Mouse (Mus musculus) olfactory bulb, adult 2 months (tissue): ENCODE measurements around the gene Syt6. TPM values are rescaled to one million over a fixed set of nuclear protein-coding genes. Genes with fewer than 3 reads are reported as not detected.
A peak's percentile ranks its signal among the peaks of the same experiment; 100 is the strongest.

ENCODE experiments used
- H3K27ac ChIP-seq: fragments of 200-500 bp; 2 replicates; pipeline ENCODE4 v1.5.1; 2012; ENCODE audit warnings: low read depth, low read length; ENCODE audit not compliant: insufficient read depth
- H3K4me1 ChIP-seq: fragments of 200-500 bp; 2 replicates; pipeline ENCODE4 v1.6.1; 2012; ENCODE audit warnings: low read length; ENCODE audit not compliant: control insufficient read depth, insufficient read depth
- H3K4me3 ChIP-seq: fragments of 200-500 bp; 2 replicates; pipeline ENCODE4 v1.5.1; 2012; ENCODE audit warnings: mild to moderate bottlenecking, low read depth, low read length, moderate library complexity; ENCODE audit not compliant: insufficient read depth
- CTCF ChIP-seq: fragments of 200-500 bp; IDR thresholded peaks from 2 replicates; pipeline ENCODE4 v1.5.1; 2012; ENCODE audit warnings: low read depth, mild to moderate bottlenecking, low read length, moderate library complexity; ENCODE audit not compliant: insufficient read depth
- POLR2A ChIP-seq: fragments of 200-500 bp; IDR thresholded peaks from 2 replicates; pipeline ENCODE4 v1.6.1; 2012; ENCODE audit warnings: mild to moderate bottlenecking, low read depth, low read length, moderate library complexity; ENCODE audit not compliant: insufficient read depth
- WGBS: fragments of 180-500 bp; shearing (Covaris S2); methylation state at CpG from one replicate; pipeline ENCODE4 v1.1.7; 2018; 5-methylcytosine and 5-hydroxymethylcytosine counted together
- polyA plus RNA-seq: library from polyadenylated mRNA; stranded (reverse); fragments of >200 nt; gene quantifications from 2 replicates; pipeline ENCODE4 v1.2.4, GENCODE M21; 2012; ENCODE audit warnings: low replicate concordance; ENCODE audit not compliant: missing spikeins, insufficient read depth, insufficient read length

Syt6 gene
- polyA plus RNA-seq, 1 experiment = 104 TPM

DNA sequence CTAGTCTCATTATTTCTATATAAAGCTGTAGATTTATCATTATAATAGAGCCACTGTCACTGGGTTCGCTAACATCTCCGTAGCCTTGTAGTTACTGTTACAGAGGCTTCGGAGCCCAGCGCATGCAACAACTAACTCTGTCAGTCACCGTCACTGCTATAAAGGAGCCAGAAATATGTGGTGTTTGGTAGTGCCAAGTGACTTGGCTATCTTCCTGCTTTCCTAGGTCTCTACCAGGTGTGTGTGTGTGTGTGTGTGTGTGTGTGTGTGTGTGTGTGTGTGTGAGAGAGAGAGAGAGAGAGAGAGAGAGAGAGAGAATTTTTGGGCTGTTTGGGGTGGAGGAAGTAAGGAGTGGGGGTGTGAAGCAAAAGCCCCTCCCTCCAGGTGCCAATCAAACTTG is 17.6 kb downstream of the Syt6 start:
- TF ChIP-seq POLR2A = no peak
- no peak for TF ChIP-seq CTCF
- peaks cover 39% of the 10 kb centered on the region for H3K4me1 ChIP-seq
- H3K4me3 ChIP-seq = no peak overlapping the region
- 57% methylated on average over 5 of the region's 5 CpGs for WGBS
- H3K27ac ChIP-seq = no peak overlapping the region

DNA sequence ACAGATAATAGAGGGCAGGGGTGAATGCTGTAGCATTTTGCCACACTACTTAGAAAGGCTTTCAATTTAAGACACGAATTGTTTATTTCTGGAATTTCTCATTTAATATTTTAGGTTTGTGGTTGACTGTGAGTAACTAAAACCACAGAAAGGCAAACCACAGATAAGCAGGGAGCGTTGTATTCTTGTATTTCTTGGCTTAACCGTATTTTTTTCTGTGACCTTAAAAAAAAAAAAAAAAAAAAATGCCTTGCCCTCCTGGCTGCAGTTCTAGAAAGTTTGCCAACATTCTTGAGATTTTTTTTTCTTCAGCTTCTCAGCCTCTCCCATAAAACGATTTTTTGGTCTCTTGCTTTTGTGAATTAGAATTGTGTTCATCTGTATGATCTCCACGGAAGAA is 18.6 kb downstream of the Syt6 start:
- WGBS = 49% methylated on average over 5 of the region's 5 CpGs
- no peak overlapping the region for H3K27ac ChIP-seq
- peaks cover 40% of the 10 kb centered on the region for H3K4me1 ChIP-seq
- H3K4me3 ChIP-seq = no peak overlapping the region
- TF ChIP-seq CTCF = no peak
- no peak for TF ChIP-seq POLR2A

- WGBS = 70% methylated on average over 7 of the region's 7 CpGs
- TF ChIP-seq POLR2A (no peak), CTCF (no peak)
- Histone ChIP-seq H3K27ac (no peak overlapping the region), H3K4me3 (no peak overlapping the region), H3K4me1 (peaks cover 41% of the 10 kb centered on the region)
These were observed 20.3 kb downstream of the Syt6 start for GRCm38 (mm10) chr3:103595271-103595810.

DNA sequence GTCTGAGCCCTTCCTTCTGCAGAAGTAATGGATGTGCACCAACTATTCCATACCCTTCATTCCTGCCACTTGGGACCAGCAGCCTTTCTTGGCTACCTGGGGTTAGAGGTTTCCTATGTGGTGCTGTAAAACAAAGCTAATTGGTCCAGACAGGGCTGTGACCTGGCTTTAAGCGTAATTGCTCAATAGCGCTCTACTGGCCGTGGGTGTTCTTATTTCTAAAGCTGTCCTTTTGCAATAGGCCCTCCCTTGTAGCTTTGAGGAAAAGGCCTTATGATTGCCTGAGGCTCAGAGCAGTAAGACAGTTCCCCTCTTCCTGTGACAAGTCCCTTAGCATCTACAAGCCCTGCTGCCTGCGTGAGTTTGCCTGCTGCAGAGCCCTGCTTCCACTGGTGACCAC is 22.6 kb downstream of the Syt6 start:
- H3K4me3 ChIP-seq = no peak overlapping the region
- WGBS = 52% methylated on average over 4 of the region's 4 CpGs
- TF ChIP-seq CTCF = no peak
- no peak for TF ChIP-seq POLR2A
- H3K27ac ChIP-seq = 0 out of 2 replicates have a peak overlapping the region, but pooled peaks have one; percentile 21
- H3K4me1 ChIP-seq = peaks cover 50% of the 10 kb centered on the region

DNA sequence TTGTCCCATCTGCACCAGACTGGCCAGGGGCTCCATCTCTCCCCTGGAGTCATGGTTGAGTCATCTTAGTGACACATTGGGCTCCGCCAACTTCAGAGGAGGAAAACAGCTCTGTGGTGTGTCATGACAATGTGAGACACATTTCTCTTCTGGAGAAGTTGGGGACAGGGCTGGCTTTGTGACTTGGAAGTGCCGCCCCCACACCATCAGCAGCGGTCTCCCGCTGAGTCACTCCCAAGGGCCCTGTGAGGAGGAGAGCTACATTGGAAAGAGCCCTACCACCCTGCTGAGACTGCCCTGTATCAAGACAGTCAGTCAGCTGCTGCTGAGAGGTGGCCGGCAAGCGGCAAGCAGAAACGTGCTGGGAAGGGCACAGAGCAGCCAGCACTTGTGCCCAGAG is 26.0 kb downstream of the Syt6 start:
- Histone ChIP-seq H3K4me1 (peaks cover 39% of the 10 kb centered on the region), H3K27ac (peak overlapping the region; percentile 69), H3K4me3 (no peak overlapping the region)
- TF ChIP-seq POLR2A (no peak), CTCF (no peak)
- WGBS = 20% methylated on average over 7 of the region's 7 CpGs

- 49% methylated on average over 1 of the region's 1 CpGs for WGBS
- TF ChIP-seq CTCF = no peak
- TF ChIP-seq POLR2A = no peak
- peak overlapping the region; percentile 69 for H3K27ac ChIP-seq
These were observed 26.5 kb downstream of the Syt6 start for GRCm38 (mm10) chr3:103601561-103601960.

DNA sequence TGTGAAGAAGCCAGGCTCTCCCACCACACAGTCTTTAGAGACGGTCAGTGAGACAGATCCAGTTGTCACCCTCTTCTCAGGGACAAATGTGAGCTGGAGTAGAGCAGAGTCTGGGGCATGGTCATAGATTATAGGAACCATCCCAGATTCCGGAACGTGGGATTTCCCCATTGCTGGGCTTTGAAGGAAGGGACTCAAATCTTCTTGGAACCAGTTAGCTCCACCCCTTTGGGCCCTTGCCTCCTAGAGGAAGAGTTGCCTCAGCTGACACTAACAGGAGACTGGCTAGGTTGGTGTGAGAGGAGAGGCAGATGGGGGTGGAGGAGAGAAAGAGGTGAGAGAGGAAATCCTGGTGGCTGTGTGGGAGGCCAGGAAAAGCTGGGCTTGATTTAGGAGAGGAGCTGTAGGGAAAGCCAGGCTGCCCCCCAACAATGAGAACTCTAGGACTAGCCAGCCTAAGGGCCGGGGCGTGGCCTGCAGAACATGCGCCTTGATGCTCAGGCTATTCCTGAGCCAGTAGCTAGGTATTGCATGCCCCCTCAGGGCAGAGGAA is 31.1 kb downstream of the Syt6 start:
- TF ChIP-seq POLR2A (no peak), CTCF (no peak)
- Histone ChIP-seq H3K4me3 (no peak overlapping the region), H3K27ac (peak overlapping the region; percentile 63), H3K4me1 (peaks cover 37% of the 10 kb centered on the region)
- 81% methylated on average over 6 of the region's 6 CpGs for WGBS

More at GRCm38 (mm10) chr3:103601561-103601960, 26.5 kb downstream of the Syt6 start:
- no peak overlapping the region for H3K4me3 ChIP-seq
- peaks cover 42% of the 10 kb centered on the region for H3K4me1 ChIP-seq

GRCm38 (mm10) chr3:103606660-103607595 is 31.9 kb downstream of the Syt6 start:
- Histone ChIP-seq H3K27ac (peak overlapping the region; percentile 63), H3K4me1 (peaks cover 35% of the 10 kb centered on the region), H3K4me3 (no peak overlapping the region)
- TF ChIP-seq POLR2A (no peak), CTCF (no peak)
- WGBS = 63% methylated on average over 13 of the region's 13 CpGs

GRCm38 (mm10) chr3:103610231-103610630 is 35.2 kb downstream of the Syt6 start:
- no peak for TF ChIP-seq POLR2A
- TF ChIP-seq CTCF = no peak
- WGBS = 83% methylated on average over 5 of the region's 5 CpGs
- Histone ChIP-seq H3K27ac (peak overlapping the region; percentile 9; the same call in 1 of the 2 replicates), H3K4me1 (peaks cover 60% of the 10 kb centered on the region), H3K4me3 (no peak overlapping the region)
